Mouse (Mus musculus) kidney, adult 8-10 months (tissue): ENCODE results near the gene Gli3.

Source experiments
- DNase-seq, 2 experiments: peaks; one replicate each; pipeline ENCODE4 v3.0.0; 2022

The Gli3 gene

GRCm38 (mm10) chr13:15742308-15742707 is 279.3 kb downstream of the Gli3 start:
- no peak for DNase-seq

GRCm38 (mm10) chr13:15742777-15743176 is 279.7 kb downstream of the Gli3 start:
- no peak for DNase-seq

DNA sequence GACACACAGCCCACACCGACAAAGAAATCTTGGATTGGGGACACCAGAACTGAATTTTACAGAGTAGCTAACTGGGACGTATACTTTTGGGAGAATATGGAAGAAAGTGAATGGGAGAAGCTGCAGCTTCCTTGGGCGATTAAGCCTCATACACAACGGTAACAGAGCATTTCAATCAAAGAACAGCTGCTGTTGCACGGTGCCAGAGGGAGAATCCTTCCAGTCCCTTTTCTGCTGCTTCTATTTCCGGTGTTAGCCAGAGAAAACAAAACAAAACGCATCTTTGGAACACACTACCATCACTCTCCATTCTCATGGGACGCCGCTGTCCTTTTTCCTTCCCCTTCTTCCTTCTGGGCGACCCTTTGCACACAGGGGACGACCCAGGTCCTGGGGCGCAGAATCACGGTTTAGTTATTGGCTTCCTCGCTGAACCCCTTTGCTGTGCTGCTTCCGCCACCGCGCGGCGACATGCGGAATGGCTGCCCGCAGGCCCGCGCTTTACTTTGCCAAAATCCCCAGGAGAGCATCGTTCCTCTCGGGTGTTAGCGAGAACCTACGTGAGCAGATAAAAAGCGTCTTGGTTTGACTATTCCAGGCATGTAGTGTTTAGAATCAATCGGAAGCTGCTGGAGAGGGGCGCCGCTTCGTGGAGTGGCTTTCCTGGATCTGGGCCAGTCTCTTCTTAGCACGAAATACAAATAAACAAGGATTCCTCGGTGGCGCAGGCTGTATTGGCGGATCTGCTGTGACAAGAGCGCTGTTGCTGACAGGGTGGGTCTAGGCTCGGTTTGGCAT is 296.0 kb downstream of the Gli3 start:
- peak; percentile 38 to 68 for DNase-seq

DNA sequence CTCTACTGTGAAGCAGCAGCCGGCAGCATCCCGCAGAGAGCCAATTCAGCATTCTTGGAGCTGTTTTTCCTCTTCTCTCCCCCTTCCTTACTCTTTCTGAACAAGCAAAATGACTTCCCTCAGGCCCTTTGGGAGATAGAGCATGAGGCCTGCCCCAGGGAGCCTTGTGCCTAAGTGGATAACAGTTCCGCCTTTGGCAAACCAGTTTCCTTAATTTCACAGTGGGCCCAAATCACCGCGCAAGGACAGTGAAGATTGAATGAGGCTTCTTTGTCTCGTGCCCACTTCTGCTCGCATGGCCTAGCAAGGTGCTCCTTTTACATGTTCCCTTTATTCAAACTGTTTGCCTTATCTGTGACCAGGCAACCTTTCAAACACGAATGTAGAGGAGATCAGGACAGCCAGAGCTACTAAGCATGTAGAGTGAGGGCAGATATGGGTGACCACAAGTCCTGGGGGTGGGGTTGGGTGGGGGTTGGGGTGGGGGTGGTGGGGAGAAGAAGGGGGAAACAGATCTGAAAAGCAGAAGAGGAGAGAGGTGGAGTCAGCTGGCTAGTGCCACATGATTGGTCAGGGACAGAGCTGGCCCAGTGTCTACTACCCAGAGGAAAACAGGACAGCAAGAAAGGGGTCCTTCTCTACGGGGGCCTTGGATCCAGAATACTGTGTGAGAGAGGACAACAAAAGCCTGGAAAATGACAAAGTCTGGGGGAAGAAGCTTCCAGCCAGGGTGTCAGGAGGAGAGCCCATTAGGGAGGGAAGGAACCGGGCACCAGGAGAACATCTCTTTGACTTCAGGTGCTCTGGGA is 296.8 kb downstream of the Gli3 start:
- DNase-seq = no peak

GRCm38 (mm10) chr13:15762291-15762690 is 299.3 kb downstream of the Gli3 start:
- no peak for DNase-seq

DNA sequence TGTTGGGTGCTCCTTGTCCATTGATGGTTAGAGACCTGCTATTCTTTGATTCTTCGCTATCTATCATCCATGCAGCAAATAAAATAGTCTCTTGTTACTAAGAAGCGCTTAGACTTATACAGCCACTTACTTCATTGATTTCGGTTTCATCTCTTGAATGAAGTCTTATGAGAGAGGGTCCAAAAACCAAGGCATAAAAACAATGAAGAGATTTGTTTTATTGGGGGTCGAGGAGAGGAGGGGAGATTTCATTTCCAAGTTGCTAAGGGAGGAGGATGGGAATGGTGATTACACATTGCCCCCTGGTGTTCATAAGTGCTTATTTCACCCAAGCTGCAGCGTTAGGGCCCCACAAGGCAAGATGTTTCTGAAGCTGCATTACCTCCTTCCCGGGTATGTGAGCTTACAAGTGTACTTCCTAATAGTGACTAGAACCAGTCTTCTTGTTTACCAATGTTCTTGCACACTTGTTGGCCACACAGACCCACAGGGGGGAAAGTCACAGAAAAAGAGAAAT is 299.9 kb downstream of the Gli3 start:
- peak; percentile 7 to 17 for DNase-seq

DNA sequence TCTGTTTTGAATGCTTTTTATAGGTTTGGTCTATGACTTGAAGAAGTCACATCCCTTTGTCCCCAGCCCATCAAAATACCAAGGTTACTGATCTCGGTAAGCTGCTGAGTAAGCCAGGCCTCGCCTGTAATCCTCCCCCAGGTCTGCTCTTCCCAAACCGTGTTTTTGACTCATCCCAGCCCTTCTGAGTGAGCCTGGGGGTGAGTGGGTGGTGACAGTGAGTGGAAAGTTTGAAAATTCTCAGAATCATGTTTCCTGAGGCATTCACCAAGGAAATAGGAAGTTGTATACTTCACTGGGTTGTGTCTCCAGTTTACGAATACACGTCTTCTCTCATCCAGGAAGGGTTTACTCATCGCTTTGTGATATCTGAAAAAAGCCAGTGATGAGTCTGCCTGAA is 314.6 kb downstream of the Gli3 start:
- no peak for DNase-seq
